Mouse (Mus musculus): Measurements from ENCODE around the gene Camk1. TPM values are rescaled to one million over a fixed set of nuclear protein-coding genes. Genes with fewer than 3 reads are reported as not detected.
A peak's percentile ranks its signal among the peaks of the same experiment; 100 is the strongest.
"Not testable (repeated sequence)": the region's sequence is repeated elsewhere in the genome, so short reads cannot be mapped to it uniquely, and the experiment has no call there.

Camk1 gene
- polyA plus RNA-seq, 1 experiment = 20.4 TPM

- 61% methylated on average over 8 of the region's 8 CpGs for whole genome bisulfite sequencing
- no peak for DNase-seq (ENCODE audit: low read depth, low spot score)
Measured at GRCm38 (mm10) chr6:113364518-113365135, 20.8 kb upstream of the Camk1 start.

GRCm38 (mm10) chr6:113362241-113362640 lies 18.5 kb upstream of the Camk1 start:
- WGBS = 97% methylated on average over 1 of the region's 1 CpGs
- no peak for DNase-seq (ENCODE audit: low read depth, low spot score)

GRCm38 (mm10) chr6:113361476-113361875 lies 17.7 kb upstream of the Camk1 start:
- no peak for DNase-seq (ENCODE audit: low read depth, low spot score)
- WGBS = 75% methylated on average over 4 of the region's 4 CpGs

GRCm38 (mm10) chr6:113353696-113354095 lies 9.9 kb upstream of the Camk1 start:
- no peak for DNase-seq (ENCODE audit: low read depth, low spot score)
- 36% methylated on average over 3 of the region's 3 CpGs for WGBS

- no peak for DNase-seq (ENCODE audit: low read depth, low spot score)
Measured at GRCm38 (mm10) chr6:113352820-113353219, 9.0 kb upstream of the Camk1 start.

GRCm38 (mm10) chr6:113351653-113352052 lies 7.9 kb upstream of the Camk1 start:
- 36% methylated on average over 10 of the region's 10 CpGs for WGBS
- DNase-seq (ENCODE audit: low read depth, low spot score) = no peak

More at GRCm38 (mm10) chr6:113352820-113353219, 9.0 kb upstream of the Camk1 start:
- 71% methylated on average over 3 of the region's 3 CpGs for WGBS

GRCm38 (mm10) chr6:113351161-113351560 lies 7.4 kb upstream of the Camk1 start:
- WGBS = 88% methylated on average over 1 of the region's 1 CpGs
- DNase-seq (ENCODE audit: low read depth, low spot score) = no peak

- no peak for DNase-seq (ENCODE audit: low read depth, low spot score)
Measured at GRCm38 (mm10) chr6:113350538-113350937, 6.8 kb upstream of the Camk1 start.

- DNase-seq (ENCODE audit: low read depth, low spot score) = no peak
- WGBS = 75% methylated on average over 4 of the region's 4 CpGs
Measured at GRCm38 (mm10) chr6:113346897-113347296, 3.1 kb upstream of the Camk1 start.

GRCm38 (mm10) chr6:113344321-113344720 lies 537 bp upstream of the Camk1 start:
- 2% methylated on average over 2 of the region's 2 CpGs for WGBS
- DNase-seq (ENCODE audit: low read depth, low spot score) = no peak

- WGBS = 62% methylated on average over 4 of the region's 7 CpGs
- no peak for DNase-seq (ENCODE audit: low read depth, low spot score)
Measured at GRCm38 (mm10) chr6:113342297-113342696, 1.5 kb downstream of the Camk1 start.

GRCm38 (mm10) chr6:113341574-113341973 lies 2.2 kb downstream of the Camk1 start:
- WGBS = 84% methylated on average over 6 of the region's 6 CpGs
- DNase-seq (ENCODE audit: low read depth, low spot score) = no peak

- 59% methylated on average over 8 of the region's 8 CpGs for WGBS
- no peak for DNase-seq (ENCODE audit: low read depth, low spot score)
Measured at GRCm38 (mm10) chr6:113336852-113337620, 6.7 kb downstream of the Camk1 start.

- DNase-seq (ENCODE audit: low read depth, low spot score) = no peak
- 30% methylated on average over 6 of the region's 6 CpGs for whole genome bisulfite sequencing
Measured at GRCm38 (mm10) chr6:113334216-113334615, 9.6 kb downstream of the Camk1 start.

GRCm38 (mm10) chr6:113333137-113333950 lies 10.4 kb downstream of the Camk1 start:
- 28% methylated on average over 14 of the region's 14 CpGs for WGBS
- peak; percentile 75 for DNase-seq (ENCODE audit: low read depth, low spot score)

- not testable (repeated sequence) for DNase-seq (ENCODE audit: low read depth, low spot score)
- WGBS = 24% methylated on average over 6 of the region's 6 CpGs
Measured at GRCm38 (mm10) chr6:113332734-113333133, 11.1 kb downstream of the Camk1 start.

- WGBS = 89% methylated on average over 11 of the region's 11 CpGs
- DNase-seq (ENCODE audit: low read depth, low spot score) = no peak
Measured at GRCm38 (mm10) chr6:113331721-113332120, 12.1 kb downstream of the Camk1 start.

GRCm38 (mm10) chr6:113330547-113330946 lies 13.2 kb downstream of the Camk1 start:
- no peak for DNase-seq (ENCODE audit: low read depth, low spot score)
- 29% methylated on average over 2 of the region's 2 CpGs for WGBS

GRCm38 (mm10) chr6:113329396-113329795 lies 14.4 kb downstream of the Camk1 start:
- 100% methylated on average over 1 of the region's 1 CpGs for WGBS

GRCm38 (mm10) chr6:113326533-113327315 lies 17.1 kb downstream of the Camk1 start, which contains the start of gene Ogg1:
Gene Ogg1 (plus strand): TSS chr6:113326972.
- WGBS = 1% methylated on average over 52 of the region's 52 CpGs
- peak; percentile 98 for DNase-seq (ENCODE audit: low read depth, low spot score)

More at GRCm38 (mm10) chr6:113329396-113329795, 14.4 kb downstream of the Camk1 start:
- no peak for DNase-seq (ENCODE audit: low read depth, low spot score)

All from large intestine, adult 2 months (tissue).